Mouse (Mus musculus): Measurements from ENCODE around the gene Ap2a2.

Gene Ap2a2

DNA sequence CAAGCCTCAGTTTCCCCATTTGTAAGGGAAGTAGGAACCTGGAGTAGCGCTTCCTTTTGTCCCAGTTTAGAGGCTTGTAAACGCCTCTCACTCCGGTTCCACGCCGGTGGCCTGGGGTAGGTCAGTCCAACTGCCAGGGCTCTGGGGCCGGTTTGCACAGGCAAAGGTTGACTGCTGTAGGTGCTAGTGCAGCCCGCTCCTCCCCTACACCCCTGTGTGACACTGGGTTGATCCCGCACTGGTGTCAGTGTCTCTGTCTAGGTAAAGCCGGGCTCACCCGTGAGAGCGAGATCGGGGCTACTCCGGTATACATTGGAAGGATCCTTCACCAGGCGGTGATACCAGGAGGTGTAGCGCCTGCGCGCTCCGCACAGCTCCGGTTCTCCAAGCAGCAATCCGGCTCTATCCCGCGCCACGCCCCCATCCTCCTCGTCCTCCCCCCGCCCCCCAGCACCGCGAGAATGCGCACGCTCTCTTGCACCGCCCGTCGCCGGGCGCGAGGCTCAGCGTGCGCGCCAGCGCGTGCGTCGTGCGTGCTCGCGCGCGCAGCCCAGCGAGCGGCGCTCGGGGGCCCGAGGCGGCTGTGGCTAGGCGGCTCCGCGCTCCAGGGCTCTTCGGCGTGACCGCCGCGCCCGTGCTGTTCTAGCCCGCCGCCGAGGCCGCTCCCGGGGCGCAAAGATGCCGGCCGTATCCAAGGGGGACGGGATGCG, at the start of gene Ap2a2:
Gene Ap2a2, plus strand, starts transcription at position 492 of the 710 bp plus-strand sequence.
- DNase-seq = peak; percentile 99

DNA sequence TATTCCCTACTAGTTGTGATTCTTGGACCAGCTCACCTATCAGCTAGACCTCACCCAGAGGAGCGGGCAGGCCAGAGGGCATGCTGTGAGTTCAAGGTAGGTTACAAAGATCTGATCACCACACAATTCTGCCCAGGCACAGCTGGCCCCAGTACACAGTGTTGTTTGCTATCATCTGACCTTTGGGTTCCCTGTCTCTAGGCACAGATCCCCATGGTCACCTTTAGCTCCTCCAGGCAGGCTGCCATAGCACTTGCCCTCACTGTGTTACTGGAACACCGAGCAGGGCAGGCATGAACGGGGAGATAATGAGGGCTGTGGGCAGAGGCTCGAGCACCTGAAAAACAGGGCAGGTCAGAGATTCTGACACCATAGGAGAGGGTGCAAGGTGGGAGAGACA, 44.3 kb upstream of the Ap2a2 start:
- DNase-seq = peak; percentile 30

DNA sequence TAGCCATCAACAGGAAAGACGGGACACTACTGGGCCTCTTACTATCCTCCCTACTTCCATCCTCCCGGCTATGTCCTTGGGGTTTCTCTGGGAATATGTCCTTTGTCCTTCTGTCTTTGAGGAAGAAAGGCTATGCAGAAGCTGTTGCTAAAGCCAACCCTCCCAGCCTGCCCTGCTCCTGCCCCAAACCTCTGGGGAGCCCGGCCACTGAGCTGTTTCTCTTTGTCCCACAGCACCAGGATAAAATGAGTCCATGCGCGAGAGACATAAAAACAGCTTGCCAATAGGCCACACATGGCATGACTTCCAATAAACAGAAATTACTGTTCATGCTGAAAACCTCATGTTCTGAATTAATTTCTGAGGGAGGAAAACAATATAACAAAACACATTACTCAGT, 43.7 kb upstream of the Ap2a2 start:
- DNase-seq = no peak

DNA sequence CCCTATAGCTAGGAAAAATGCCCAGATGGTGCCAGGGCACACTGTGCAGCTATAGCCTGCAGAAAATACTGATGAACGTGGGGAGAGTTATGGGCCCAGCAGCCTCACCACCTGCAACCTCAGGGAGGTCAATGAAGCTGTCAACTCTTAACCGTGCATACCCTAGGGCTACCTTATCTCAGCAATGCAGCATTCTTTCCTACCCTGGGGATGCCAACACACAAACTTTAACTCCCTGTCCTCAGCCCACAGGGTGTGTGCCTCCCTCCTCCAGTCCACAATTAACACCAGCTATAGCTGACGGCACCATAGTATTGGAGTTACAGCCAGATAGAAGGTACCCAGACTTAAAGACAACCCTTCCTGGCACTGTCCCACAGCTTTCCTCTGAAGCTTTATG, 43.0 kb upstream of the Ap2a2 start:
- peak; percentile 33 for DNase-seq

DNA sequence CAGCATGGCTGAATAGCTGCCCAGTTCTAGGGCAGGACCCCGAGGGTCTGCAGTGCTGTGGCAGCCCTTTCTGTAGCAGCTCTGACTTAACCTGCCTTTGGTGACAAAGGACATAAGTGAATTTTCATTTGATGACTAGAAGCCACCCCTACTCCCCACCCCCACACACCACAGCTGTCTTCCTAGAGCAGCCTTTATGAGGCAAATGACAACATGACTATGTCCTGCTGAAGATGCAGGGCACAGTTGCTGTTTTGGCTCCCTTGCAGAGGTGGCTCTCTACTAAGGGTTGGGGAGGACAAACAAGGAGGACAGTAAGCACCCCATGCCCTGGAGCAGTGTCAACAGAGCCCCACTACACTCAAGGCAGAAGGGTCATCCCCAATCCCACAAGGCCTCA, 42.2 kb upstream of the Ap2a2 start:
- DNase-seq = no peak

DNA sequence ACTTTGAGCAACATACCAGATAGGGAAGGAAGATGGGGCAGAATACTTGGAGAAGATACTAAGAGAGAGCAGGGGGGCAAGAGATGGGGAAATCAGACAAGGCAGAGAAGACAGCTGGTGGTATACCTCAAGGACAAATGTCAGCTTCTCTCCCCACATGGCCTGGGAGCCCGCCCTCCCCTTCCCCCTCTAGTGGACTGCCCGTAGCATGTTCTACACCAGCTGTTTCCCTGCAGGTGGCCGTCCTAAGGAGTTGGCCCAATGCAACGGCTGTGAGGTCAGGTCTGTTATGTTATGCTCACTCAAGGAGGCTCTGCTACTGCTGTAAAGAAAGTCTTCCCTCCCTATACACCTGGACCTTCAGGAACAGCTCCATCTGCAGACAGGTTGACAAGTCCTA, 39.0 kb upstream of the Ap2a2 start:
- no peak for DNase-seq

DNA sequence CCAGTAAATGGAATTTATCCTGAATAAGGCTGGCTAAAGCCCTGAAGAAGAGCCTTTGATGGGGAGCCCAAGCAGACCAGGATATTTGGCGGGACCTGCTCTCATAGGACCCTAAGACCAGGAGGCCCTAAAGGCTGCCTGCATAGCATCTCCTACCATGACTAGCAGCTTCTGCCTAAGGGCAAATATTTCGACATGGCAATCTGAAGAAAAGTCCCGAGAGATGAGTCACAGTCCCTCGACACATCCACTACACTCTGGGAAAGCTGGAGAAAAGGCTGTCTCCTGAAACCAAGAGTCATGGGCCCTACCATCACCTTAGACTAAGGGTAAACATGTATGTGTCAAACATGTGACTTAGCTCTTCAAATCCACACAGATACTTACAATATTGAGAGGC, 37.7 kb upstream of the Ap2a2 start:
- DNase-seq = no peak

DNA sequence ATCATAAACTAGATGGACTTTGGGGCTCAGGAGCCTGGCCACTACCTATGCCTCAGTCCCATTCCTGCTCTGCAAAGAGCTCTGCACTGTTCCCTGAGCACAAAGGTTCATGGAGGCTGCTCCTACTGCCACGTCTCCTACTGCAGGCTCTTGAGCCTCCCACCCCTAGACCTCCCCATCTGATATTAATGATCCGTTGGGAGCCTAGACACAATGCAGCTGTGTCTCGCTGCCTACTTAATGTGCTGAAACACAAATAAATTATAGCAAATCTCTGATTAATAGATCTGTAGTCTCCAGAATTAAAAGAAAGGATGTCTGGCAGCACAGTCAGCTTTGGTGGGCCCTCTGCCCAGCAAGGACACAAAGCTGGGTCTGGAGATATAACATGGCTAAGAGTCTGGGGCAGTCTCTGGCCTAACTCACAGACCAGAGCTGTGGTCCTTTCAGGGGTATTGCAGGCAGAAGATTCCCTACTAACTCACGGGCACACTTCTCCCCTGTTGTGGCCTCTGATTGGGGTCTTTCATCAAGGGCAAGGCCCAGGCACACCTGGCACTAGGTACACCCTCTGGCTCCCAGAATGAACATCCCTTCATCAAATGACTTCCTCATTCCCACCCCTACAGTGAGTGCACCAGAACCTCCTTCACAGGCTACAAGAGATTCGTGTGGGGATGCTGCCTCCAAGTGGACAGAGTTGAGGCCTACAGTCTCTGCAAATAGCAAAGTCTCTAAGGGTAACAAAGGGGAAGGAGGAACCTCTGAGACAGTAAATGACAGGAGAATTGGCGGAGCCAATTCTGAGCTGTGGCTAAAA, 37.0 kb upstream of the Ap2a2 start:
- peak; percentile 78 for DNase-seq

DNA sequence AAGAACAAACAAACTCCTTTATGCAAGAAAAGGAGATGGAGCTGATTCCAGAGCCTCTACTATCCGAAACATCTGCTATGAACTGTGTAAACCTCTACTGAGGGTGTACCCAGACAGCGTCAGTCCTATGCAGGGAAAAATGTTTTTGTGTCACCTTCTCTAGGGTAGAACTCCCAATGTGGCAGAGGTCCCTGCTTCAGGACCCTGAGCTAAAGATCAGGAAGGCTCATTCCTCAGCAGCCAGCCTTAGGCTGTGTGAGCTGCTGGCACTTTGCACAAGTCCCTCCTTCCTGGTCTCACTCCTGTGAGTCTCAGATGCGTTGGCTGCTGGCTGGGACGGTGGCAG, 36.4 kb upstream of the Ap2a2 start:
- DNase-seq = no peak

DNA sequence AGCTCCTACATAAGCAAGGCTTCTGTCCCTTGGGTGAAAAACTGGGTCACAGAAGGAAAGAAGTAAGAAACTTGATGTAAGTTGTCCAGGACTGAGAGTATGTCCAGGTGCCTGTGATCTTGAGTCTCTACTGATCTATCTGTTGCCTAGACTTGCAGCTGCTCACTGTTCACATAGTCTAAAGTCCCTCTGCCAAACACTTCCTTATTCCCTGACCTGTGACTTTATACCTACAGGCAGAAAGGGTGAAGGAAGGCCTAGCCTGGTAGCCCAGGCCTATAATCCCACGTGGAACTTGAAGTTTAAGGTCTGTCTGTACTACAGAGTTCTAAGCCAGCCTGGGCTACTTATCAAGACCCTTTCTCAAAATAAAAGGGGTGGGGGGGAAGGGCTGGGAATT, 26.4 kb upstream of the Ap2a2 start:
- no peak for DNase-seq

DNA sequence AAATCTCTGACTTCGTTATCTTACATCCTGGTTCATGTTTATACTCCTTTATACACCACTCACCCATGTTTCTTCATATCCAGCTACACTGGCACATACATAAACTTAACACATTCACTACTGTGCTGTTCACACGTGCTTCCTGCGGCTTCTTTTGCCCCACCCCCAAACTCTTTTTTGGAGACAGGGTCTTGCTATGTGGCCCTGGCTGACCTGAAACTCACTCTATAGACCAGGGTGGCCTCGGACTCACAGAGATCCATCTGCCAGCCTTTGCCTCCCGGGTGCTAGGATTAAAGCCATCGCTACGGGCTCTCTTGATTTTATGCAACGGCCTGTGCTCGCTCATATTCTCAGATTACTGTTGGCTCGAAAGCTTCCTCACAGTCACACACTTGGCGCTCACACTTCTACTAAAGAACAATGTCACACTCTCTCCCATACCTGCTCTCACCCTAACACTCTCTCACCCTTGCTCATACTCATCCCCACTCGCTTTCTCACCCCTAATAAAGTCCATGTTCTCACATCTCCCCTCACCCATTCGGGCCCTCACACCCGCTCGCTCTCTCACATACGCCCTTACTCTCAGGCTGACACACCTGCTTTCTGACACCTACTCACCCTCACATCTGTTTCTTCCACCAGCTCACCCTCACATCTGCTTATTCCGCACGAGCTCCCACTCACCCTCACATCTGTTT, 23.0 kb upstream of the Ap2a2 start:
- peak; percentile 16 for DNase-seq

DNA sequence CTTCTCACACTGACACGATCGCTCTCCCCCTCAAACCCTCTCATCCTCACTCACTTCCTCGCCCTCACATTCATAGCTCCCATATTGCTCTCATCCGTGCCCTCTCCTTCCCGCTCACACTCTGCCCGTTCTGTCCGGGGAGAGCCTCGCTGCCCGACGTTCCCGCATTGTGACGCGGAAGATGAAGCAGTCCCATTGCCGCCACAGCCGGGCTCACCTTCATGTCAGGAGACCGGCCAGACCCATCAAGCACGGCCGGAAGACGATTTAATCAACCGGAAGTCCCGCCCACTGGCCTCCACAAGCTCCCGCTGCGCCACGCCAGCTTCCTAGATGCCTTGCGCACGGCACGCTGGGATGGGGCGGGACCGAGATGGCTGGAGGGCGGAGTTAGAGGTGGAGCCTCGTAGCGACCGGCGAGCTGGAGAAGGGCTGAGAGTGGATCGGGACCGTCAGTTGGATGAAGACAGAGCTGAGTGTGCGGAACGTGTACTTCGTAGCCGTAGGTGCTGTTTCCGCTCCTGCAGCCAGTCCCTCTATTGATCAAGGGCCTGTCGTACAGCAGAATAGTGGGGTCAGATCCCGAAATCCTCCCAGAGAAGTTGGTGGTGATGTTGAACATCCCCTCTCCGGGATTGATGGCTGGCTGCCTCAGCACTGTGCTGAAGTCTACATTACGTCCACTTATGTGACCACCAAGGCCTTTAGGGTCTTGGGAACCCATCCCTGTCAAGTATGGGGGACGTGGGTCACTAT, 22.2 kb upstream of the Ap2a2 start, which contains the start of gene Chid1:
Gene Chid1, minus strand, starts transcription at position 302 of the 756 bp plus-strand sequence.
- peak; percentile 100 for DNase-seq

DNA sequence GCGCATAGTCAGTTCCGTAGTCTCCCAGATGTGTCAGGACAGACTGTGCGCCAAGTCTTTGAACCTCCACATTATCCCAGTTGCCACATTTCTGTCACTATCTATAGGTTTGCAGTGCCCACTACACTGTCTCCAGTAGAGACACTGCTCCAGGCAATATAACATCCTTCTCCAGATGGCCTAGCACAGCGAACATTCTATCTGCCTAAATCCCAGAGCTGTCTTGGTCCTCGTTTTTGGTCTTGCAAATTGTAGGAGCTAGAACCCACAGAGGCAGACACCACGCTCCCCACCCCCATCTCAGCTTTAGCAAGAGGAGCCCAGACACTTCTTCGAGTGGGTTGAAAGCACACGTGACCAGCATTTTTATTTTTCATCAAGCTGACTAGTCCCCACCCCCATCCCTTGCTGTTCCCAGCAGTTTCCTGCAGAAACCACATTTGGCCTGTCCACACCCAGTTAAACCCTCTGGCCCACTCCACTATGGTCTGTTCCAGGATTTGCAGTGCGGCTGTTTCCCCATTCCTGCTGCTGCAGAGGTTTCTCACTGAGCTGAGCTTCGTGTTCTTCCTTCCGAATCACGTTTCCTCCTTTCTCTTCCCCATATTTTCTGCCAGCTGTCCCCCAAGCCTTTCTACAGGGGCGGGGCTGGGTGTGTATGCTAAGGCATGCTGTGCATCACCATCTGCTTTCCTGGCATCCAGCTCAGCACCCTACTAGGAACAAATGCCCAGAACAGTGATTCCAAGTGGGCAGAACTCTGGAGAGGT, 21.5 kb upstream of the Ap2a2 start:
- peak; percentile 57 for DNase-seq

DNA sequence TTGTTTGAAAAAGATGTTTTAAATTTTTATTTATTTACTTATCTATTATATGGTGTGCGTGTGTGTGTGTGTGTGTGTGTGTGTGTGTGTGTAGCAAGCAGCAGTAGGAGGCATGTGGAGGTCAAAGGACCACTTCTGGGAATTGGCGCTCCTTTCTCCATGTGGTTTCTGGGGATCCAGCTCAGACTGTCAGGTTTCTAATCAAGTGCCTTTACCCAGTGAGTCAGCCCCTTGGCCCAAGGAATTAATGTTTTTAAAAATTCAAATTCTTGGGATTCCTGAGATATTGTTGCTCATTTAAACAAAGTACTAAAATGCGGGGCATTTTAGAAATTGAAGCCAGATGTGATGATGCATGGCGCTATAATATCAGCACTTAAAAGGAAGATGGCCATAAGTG, 20.3 kb upstream of the Ap2a2 start:
- DNase-seq = no peak

DNA sequence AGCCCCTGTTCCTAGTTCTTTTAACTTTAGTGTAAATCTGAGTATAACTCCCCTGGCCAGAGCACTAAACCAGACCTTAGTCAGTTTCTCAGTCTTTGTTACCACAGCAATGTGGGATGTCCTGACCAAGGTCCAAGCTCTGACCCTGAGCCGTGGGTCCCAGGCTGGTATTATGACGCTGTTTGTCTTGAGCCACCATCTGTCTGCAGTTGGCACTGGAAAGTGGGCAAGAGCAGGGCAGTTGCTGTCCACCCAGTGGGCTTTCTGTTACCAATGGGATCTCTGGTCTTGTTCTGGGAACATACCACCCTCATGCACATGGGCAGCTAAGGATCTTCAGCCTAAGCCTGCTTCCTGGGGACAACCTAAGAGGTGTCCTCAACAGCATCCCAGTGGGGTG, 19.4 kb upstream of the Ap2a2 start:
- DNase-seq = no peak

DNA sequence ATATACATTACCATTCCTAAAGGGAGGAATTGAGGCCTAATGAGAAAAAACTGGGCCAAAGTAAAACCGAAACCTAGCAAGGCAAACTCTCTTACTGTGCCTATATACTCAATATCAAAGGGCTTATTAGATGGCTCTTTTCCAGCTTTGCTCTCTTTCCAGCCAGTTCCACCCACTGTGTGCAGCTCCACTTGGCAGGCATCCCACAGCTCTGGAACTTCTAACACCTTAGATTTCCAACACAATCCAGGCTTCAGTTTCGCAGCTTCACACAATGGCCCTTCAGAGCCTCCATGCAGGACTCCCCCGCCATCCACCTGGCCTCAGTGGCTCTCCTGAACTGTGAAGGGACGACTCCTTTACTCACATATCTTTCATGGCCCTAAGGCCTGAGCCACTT, 17.3 kb upstream of the Ap2a2 start:
- no peak for DNase-seq

DNA sequence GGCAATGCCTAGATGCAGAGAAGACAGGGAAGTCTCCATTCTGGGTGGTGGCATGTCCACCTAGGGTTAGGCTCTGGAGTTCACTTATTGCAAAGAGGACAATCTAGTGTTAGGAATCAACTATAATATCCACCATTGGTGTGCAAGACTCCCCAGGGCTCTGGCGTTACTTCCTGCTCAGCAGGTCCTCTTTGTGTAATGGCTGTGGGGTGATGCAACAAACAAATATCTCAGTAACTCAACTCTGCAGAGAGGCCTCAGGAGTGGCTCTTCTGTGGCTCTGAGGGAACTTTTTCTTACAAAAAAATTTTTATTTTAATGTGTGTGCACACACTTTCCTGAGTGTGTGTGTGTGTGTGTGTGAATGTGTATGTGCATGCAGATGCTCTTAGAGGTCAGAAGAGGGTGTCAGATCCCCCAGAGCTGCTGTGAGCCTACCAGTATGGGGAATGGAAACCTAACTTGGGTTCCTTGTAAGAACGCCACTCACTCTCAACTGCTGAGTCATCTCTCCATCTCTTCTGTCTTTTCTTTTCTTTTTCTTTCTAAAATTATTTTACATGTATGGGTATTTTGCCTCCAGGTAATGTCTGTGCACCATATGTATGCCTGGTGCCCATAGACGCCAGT, 12.4 kb upstream of the Ap2a2 start:
- no peak for DNase-seq

DNA sequence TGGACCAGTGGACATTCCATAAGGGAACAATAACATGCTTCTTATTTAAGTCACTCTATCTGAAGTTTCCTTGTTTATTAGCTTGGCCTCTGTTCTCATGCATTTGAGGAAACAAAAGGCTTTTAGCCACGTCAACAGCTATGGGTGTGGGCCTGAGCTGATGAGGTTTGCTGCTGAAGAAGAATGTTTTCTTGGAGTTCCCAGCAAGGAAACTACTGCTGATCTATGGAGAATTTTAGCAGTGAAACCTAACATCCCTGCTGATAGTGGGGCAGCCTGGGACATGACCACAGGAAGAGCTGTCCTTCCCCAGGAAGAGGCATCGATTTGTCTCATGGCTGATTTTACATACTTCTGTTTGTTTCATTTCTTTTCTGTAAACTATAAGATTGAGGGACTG, 11.5 kb upstream of the Ap2a2 start:
- DNase-seq = no peak

DNA sequence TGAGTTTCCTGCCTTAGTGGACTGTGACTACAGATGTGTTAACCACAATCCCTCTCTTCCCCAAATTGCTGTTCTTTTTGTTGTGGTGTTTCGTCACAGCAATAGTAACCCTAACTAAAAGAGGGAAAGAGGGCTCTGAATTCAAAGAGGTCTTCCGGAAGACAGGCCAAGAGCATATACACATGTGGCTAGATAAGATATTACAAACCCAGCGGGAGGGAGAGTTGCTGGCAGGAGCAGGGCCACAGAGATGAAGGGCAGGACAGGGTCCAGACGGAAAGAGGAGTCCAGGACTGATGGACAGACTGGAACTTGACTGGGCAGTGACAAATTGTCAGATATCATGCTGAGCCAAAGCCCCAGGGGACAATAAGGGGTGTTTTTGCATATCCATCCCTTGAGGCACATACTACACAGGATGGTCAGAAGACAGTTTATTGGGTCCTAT, 3.6 kb upstream of the Ap2a2 start:
- peak; percentile 84 for DNase-seq

DNA sequence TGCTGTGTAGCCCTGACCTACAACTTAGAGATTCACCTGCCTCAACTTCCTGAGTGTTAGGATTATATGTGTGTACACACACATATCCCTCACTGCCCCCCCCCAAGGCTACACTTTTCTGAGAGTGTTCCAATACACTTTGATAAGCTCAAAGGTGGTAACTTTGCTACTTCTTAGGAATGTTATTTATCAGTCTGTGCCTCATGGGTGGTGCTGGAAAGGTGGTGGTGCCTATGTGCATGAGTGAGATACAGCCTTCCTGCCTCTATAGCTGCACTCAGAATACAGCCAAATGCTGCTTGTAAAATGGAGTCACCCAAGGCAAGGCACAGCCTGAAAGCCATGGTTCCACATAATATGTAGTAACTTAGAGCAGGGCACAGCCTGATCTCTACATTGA, 3.0 kb upstream of the Ap2a2 start:
- DNase-seq = peak; percentile 88

DNA sequence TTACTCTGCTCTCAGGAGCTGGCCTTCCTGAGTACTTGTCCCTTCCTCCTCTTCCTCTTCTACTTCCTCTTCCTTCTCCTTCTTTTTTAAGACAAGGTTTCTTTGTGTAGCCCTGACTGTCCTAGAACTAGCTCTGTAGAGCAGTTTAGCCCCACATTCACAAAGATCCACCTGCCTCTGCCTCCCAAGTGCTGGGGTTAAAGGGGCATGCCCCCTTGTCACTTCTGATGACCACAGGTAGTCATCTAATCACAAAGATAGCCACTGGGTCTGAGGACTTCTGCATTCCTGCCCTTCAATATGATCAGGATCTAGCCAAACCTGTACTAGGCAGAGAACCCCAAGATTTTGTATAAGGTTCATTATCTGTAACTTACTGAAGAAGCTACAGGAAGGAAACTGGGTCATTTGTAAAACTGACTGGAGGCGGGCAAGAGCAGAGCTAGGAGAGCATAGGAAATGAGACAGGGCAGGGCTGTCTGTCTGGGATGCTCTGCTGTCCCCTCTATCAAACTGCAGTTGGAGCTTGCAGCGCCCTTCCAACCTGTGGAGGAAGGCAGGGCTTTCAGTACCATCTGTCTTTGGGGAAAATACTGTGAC, 2.1 kb upstream of the Ap2a2 start:
- peak; percentile 48 for DNase-seq

Measured in liver (tissue).